ENCODE assay signal across 8 mouse cellular contexts in the genomic region with DNA sequence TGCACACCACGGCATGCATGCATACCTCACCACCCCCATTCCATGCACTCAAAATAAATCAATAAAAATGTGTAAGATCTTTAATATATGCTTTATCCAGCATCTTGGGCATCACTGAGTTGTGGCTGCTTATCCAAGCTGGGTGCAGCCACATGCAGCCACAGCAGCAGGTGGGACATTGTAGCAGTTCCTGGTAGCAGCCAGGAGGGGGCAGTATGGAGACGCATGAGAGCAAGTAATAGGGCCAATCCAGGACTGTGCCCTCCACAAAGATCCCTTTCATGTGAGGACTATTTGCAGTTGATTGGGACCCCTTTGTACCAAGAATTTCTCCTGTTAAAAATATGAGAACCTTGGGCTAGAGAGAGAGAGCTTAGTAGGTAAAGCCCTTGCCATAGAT. TPM values are rescaled to one million over a fixed set of nuclear protein-coding genes. Genes with fewer than 3 reads are reported as not detected.
DNase-seq lines count a peak whose midpoint lies in the region; ATAC-seq and TF ChIP-seq lines count a peak whose summit lies in the region.
"Had no signal": no experiment of that assay in that cellular context is flagged by ENCODE, and none has a peak within 500 bp of the region (broad histone marks: within the 10 kb centered on the region; RNA-seq: fewer than 3 reads in every experiment).

No protein-coding gene starts in this region.

- no peak overlapping the region for H3K27ac ChIP-seq in layer of hippocampus, adult 2 months
- no peak overlapping the region for H3K27ac ChIP-seq in CH12.LX (ENCODE audit: insufficient read depth, low read depth)
- H3K27ac ChIP-seq in liver, embryonic 14.5 days: no peak overlapping the region
- H3K27ac ChIP-seq in midbrain, embryonic 15.5 days: no peak overlapping the region
- H3K27ac ChIP-seq: heart, embryonic 10.5 days had no signal

- no peak for TF ChIP-seq POLR2A in CH12.LX (IDR thresholded peaks at IDR 0.05; ENCODE audit: low read depth, low read length)

- peak; percentile 33 for TF ChIP-seq RAD21 in CH12.LX (IDR thresholded peaks at IDR 0.05; ENCODE audit: low read depth, low read length)

- in situ Hi-C loops in CH12.LX (cut with MboI; ENCODE audit: low pct_ligation_motif_present, low pct_unique_long_range_greater_than_20kb, low sequenced_read_pairs): loop anchor here (10.0 kb wide), 1 partner anchor 142 kb away; a partner anchor contains a TSS

- H3K36me3 ChIP-seq in CH12.LX (replicated peaks in 1 of 2; ENCODE audit: control insufficient read depth in 1 of 2, insufficient read depth in 1 of 2, low read length in 1 of 2): peaks cover under 1 to 15% of the 10 kb centered on the region in 2 experiments
- H3K36me3 ChIP-seq in liver, embryonic 14.5 days (replicated peaks; ENCODE audit: control insufficient read depth, insufficient read depth, low read depth): no peaks in the 10 kb centered on the region
- H3K36me3 ChIP-seq in midbrain, embryonic 15.5 days (replicated peaks): no peaks in the 10 kb centered on the region

- H3K4me2 ChIP-seq in CH12.LX (ENCODE audit: insufficient read depth, low read depth, poor library complexity, severe bottlenecking): no peak overlapping the region
- H3K4me2 ChIP-seq in liver, embryonic 14.5 days (ENCODE audit: low read depth): no peak overlapping the region
- H3K4me2 ChIP-seq in midbrain, embryonic 15.5 days: no peak overlapping the region

- 50% methylated on average over 2 of the region's 2 CpGs for WGBS in liver, embryonic 14.5 days (ENCODE audit: insufficient replicate concordance)
- WGBS in midbrain, embryonic 15.5 days: 71% methylated on average over 2 of the region's 2 CpGs

- ATAC-seq in liver, embryonic 14.5 days (ENCODE audit: insufficient read depth): no peak
- no peak for ATAC-seq in midbrain, embryonic 15.5 days (replicated peaks)

- H3K9me3 ChIP-seq in CH12.LX (replicated peaks; ENCODE audit: low read length): no peaks in the 10 kb centered on the region
- no peaks in the 10 kb centered on the region for H3K9me3 ChIP-seq in liver, embryonic 14.5 days (ENCODE audit: control insufficient read depth, low read length)
- no peaks in the 10 kb centered on the region for H3K9me3 ChIP-seq in midbrain, embryonic 15.5 days
- H3K9me3 ChIP-seq: heart, embryonic 10.5 days had no signal

- no peak overlapping the region for H3K9ac ChIP-seq in CH12.LX (ENCODE audit: insufficient read depth, low read depth)
- H3K9ac ChIP-seq in liver, embryonic 14.5 days (replicated peaks): no peak overlapping the region
- H3K9ac ChIP-seq in midbrain, embryonic 15.5 days: no peak overlapping the region

- no peaks in the 10 kb centered on the region for H3K4me1 ChIP-seq in CH12.LX (ENCODE audit: control insufficient read depth in 1 of 2, insufficient read depth in 2 of 2)
- no peaks in the 10 kb centered on the region for H3K4me1 ChIP-seq in liver, embryonic 14.5 days (replicated peaks; ENCODE audit: control insufficient read depth in 2 of 2, insufficient read depth in 2 of 2, low read length in 1 of 2)
- peaks cover 3% of the 10 kb centered on the region; the same call in 1 of the 2 replicates for H3K4me1 ChIP-seq in midbrain, embryonic 15.5 days

- dilution Hi-C loops in CH12.LX (cut with MboI; ENCODE audit: extremely low pct_ligation_motif_present, extremely low pct_unique_long_range_greater_than_20kb, low sequenced_read_pairs): no loop called here

- TF ChIP-seq EP300 in CH12.LX (IDR thresholded peaks at IDR 0.05; ENCODE audit: low read length): no peak
- no peak for TF ChIP-seq EP300 in liver, embryonic 14.5 days (IDR thresholded peaks at IDR 0.05; ENCODE audit: low read depth)

- no peaks in the 10 kb centered on the region for H3K79me2 ChIP-seq in CH12.LX (replicated peaks; ENCODE audit: control insufficient read depth, extremely low read depth, insufficient read depth, poor library complexity, severe bottlenecking)

- peaks cover 28% of the 10 kb centered on the region for H3K27me3 ChIP-seq in CH12.LX (replicated peaks)
- no peaks in the 10 kb centered on the region for H3K27me3 ChIP-seq in liver, embryonic 14.5 days (ENCODE audit: control insufficient read depth, insufficient read depth, low read length)
- H3K27me3 ChIP-seq in midbrain, embryonic 15.5 days (replicated peaks): no peaks in the 10 kb centered on the region

- no peak for DNase-seq in layer of hippocampus, adult 2 months (ENCODE audit: low spot score in 2 of 2)
- no peak for DNase-seq in layer of hippocampus, adult 18-20 months (ENCODE audit: low spot score in 2 of 2)
- DNase-seq in CH12.LX (ENCODE audit: extremely low read depth): peak; percentile 62
- DNase-seq in MEL-GATA-1-ER (ENCODE audit: extremely low read depth, low read depth): peak; percentile 55
- peak in 2 of 3 experiments; percentile 24 to 31 for DNase-seq in liver, embryonic 14.5 days (ENCODE audit: low read depth in 3 of 3, low spot score in 3 of 3)
- DNase-seq in embryo, embryonic 10 days (ENCODE audit: low spot score): no peak

- TF ChIP-seq CTCF in layer of hippocampus, adult 2 months (conservative IDR thresholded peaks at IDR 0.05): peak; percentile 77
- peak; percentile 69 to 90 for TF ChIP-seq CTCF in CH12.LX (conservative IDR thresholded peaks at IDR 0.05 in 1 of 2, IDR thresholded peaks at IDR 0.05 in 1 of 2; ENCODE audit: low read depth in 2 of 2, low read length in 2 of 2)
- TF ChIP-seq CTCF in liver, embryonic 14.5 days (IDR thresholded peaks at IDR 0.05; ENCODE audit: low read depth): peak; percentile 91

- no peak overlapping the region for H3K4me3 ChIP-seq in layer of hippocampus, adult 2 months
- H3K4me3 ChIP-seq in CH12.LX (replicated peaks in 1 of 3; ENCODE audit: low read depth in 2 of 3, low read length in 2 of 3, poor library complexity in 1 of 3): no peak overlapping the region
- H3K4me3 ChIP-seq in liver, embryonic 14.5 days (ENCODE audit: insufficient read depth in 1 of 2, low read depth in 2 of 2, low read length in 2 of 2): no peak overlapping the region
- no peak overlapping the region for H3K4me3 ChIP-seq in midbrain, embryonic 15.5 days
- H3K4me3 ChIP-seq: heart, embryonic 10.5 days had no signal

TF ChIP-seq in CH12.LX, 34 proteins besides CTCF, POLR2A, EP300 and RAD21:
- TF ChIP-seq SMC3 (IDR thresholded peaks at IDR 0.05; ENCODE audit: low read depth, low read length): peak; percentile 38
- TF ChIP-seq POLR2AphosphoS2 (IDR thresholded peaks at IDR 0.05; ENCODE audit: low read depth, low read length): no peak

RNA-seq across cellular contexts. Expression of a gene that starts 18.8 kb away (rescaled TPM):
- 10 to 100 TPM; 24.4 to 31.3 TPM for total RNA-seq in layer of hippocampus, adult 2 months (2021)
- 10 to 100 TPM; 21.1 to 23.4 TPM for total RNA-seq in layer of hippocampus, adult 18-20 months (2021)
- total RNA-seq in CH12.LX (2012; rRNA removed) (11.3 and 11.8 TPM in 2 replicates), CH12.LX (2014; rRNA removed) (3.1 and 4.0 TPM in 2 replicates)
- polyA plus RNA-seq in CH12.LX (2012; ENCODE audit: insufficient read length, low read depth): 12.8 and 18.7 TPM in 2 replicates
- 5.8 and 6.8 TPM in 2 replicates for polyA plus RNA-seq in liver, embryonic 14.5 days (2012; rRNA removed)
- 3.1 and 3.5 TPM in 2 replicates for polyA plus RNA-seq in liver, embryonic 14.5 days (2014; fragmentation: Nextera tagmentation; extraction: Ambion mirVana)
- polyA plus RNA-seq in midbrain, embryonic 15.5 days (2015; fragmentation: Nextera tagmentation; extraction: Ambion mirVana): 13.7 and 14.2 TPM in 2 replicates

RNA-seq across cellular contexts. Expression of a gene that starts 47.4 kb away (rescaled TPM):
- under 1 TPM; 0.66 to 0.84 TPM for total RNA-seq in layer of hippocampus, adult 2 months (2021)
- under 1 TPM; 0.54 to 0.86 TPM for total RNA-seq in layer of hippocampus, adult 18-20 months (2021)
- total RNA-seq in CH12.LX (2012; rRNA removed) (not detected in 2 replicates), CH12.LX (2014; rRNA removed) (not detected in 2 replicates)
- polyA plus RNA-seq in CH12.LX (2012; ENCODE audit: insufficient read length, low read depth): not detected in 2 replicates
- polyA plus RNA-seq in liver, embryonic 14.5 days (2012; rRNA removed): not detected in 2 replicates
- polyA plus RNA-seq in liver, embryonic 14.5 days (2014; fragmentation: Nextera tagmentation; extraction: Ambion mirVana): not detected in 2 replicates
- 0.26 and 0.29 TPM in 2 replicates for polyA plus RNA-seq in midbrain, embryonic 15.5 days (2015; fragmentation: Nextera tagmentation; extraction: Ambion mirVana)

Comparison
In these comparisons a context has a peak if more than half of its experiments do, and no peak if none do; other contexts are left out.
1. DNase-seq: peak in CH12.LX (single experiment), MEL-GATA-1-ER (single experiment) and liver, embryonic 14.5 days (2 of 3); none in layer of hippocampus, adult 2 months (0 of 2), layer of hippocampus, adult 18-20 months (0 of 2) and embryo, embryonic 10 days (single experiment).
2. Peak in every context shown above with its lines, with median percentiles within 50 percentile points of each other: CTCF ChIP-seq.